Mouse (Mus musculus): ENCODE measurements around the gene Safb2.

Gene Safb2

DNA sequence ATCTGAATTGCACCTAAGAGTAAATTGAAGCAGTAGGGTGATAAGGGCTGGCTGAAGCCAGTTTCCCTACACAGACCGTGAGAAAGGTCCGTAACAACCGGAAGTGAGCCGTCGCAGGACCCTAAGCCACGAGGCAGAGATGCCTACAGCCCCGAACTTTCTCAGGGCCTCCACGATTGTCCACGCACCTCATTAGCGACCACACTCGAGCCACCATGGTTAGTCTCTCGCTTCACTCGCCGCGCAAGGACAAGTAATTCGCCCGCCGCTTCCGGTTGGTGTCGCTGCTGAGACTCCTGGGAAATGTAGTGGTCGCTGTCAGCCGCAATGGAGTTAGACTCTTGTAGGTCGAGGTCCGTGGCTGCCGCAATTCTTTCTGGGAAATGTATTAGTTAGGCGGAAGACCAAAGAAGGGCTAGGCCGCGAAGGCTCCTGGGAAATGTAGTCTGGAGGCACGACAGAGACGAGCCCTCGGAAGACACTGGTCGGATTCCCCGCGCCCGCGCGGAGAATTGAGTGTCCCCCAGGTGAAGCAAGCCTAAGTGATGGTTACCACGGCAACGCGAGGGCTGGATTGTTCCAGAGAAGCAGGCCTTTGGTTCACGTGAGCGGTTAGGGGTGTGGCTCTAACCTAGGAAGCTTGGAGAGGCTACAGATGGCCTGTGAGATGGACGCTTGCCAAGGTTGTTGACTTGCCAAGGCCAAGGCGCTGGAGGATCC, 25.2 kb upstream of the Safb2 start, which contains the start of gene 2410015M20Rik:
Gene 2410015M20Rik (minus strand): TSS at position 320 of the 720 bp plus-strand sequence.
- peak; percentile 98 for DNase-seq (ENCODE audit: low spot score in 2 of 2)

DNA sequence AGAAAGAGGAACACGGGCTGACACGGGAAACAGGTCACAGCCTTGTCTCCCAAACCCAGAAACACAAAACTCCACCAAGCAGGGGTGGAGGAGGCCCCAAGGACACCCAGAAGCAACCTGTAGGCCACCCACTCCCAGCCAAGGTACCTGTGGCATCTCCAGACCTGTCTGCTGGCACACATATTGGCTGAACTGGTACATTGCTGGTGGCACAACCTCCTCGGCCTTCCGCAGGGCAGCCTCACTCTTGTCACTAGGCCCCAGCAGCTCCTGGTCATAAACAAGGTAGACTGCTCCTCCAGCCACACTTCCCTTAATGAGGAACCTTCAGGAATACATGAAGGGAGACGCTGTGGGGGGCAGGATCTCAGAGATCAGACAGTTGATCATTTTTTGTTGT, 24.3 kb upstream of the Safb2 start:
- DNase-seq (ENCODE audit: low spot score in 2 of 2), result no peak

DNA sequence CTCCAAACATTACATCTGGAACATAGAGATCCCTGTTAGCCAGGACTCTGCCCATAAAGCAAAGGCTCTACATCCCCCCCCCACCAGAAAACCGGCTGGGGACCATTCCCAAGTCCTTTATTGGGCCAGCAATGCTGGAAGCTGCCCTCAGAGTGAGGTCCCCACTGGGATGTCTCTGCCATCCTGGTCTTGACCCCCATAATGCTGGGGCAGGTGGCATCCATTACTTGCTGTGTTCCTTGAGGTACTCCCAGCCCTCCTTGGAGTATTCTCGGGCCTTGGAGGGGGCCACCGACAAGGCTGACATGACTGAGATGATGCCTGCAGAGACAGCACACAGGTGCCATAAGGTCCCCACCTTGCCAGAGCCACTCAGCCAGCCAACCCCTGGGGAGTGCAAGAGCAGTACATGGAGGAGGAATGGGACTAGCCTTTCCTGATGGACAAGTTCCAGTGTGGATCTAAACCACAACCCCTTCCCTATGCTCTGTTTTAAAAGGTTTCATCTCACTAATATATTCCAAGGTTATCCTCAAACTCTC, 23.2 kb upstream of the Safb2 start:
- DNase-seq (ENCODE audit: low spot score in 2 of 2), result no peak

- no peak for DNase-seq (ENCODE audit: low spot score in 2 of 2)
These were observed 21.0 kb upstream of the Safb2 start for GRCm38 (mm10) chr17:56605431-56605830.

DNA sequence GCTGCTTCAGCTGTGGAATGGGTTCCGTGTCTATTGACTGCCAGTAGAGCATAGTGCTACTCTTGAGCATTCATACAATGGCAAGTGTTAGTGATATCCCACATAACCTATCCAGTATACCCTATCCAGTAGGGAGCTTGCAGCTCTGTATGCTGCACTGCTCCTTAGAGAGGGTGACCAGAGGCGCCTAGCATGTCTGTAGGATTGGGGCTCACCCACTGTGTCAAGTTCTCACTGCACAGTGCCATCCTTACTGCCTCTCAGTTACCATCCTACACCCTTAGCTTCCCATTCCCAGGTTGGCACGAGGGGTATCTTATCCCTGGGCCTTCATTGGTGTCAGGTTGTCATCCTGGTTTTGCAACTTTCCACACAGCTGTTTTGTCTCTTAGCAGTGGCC, 20.0 kb upstream of the Safb2 start:
- no peak for DNase-seq (ENCODE audit: low spot score in 2 of 2)

DNA sequence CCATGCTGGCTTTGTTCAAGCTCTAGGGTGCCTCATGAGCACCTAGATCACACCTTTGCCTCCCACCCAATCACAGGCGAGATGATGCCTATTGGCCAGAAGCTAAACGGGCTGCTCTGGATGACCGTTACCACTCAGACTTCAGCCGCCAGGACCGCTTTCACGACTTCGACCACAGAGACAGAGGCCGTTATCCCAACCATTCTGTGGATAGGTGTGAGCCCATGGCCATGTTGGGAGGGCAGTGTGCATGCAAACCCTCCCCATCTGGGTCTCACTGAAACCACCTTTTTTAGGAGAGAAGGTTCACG, 19.6 kb upstream of the Safb2 start:
- DNase-seq (ENCODE audit: low spot score in 2 of 2), result no peak

DNA sequence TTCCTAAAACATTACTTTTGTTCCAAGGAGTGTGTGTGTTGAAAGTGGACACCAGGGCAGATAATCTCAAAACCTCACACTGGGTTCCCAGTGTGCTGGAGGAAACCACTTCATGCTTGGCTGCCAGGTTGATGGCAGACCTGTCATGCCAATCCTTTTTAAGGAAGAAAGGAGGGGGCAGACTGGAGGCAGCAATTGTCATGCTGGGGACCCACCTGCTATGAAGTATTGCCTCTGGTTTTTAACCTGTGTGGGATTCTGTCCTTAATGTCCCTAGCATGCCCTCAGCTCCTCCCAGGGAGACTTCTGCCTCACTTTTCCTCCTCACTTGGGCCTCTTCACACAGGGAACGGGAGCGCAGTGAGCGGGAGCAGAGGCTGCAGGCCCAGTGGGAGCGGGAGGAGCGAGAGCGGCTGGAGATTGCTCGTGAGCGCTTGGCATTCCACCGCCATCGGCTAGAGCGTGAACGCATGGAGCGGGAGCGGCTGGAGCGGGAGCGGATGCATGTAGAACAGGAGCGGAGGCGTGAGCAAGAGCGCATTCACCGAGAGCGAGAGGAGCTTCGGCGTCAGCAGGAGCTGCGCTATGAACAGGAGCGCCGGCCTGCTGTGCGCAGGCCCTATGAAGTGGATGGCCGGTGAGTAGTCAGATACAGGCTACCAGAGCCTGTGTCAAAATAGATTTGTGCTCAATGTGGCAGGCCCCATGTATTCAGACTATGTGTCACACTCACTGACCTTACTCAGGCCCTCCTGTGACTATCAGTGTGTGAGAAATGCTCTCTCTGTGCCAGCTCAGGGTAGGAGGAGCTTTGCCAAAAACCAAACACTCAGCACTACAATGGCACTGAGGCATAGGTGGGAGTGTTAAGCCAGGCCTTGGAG, 19.0 kb upstream of the Safb2 start:
- no peak for DNase-seq (ENCODE audit: low spot score in 2 of 2)

DNA sequence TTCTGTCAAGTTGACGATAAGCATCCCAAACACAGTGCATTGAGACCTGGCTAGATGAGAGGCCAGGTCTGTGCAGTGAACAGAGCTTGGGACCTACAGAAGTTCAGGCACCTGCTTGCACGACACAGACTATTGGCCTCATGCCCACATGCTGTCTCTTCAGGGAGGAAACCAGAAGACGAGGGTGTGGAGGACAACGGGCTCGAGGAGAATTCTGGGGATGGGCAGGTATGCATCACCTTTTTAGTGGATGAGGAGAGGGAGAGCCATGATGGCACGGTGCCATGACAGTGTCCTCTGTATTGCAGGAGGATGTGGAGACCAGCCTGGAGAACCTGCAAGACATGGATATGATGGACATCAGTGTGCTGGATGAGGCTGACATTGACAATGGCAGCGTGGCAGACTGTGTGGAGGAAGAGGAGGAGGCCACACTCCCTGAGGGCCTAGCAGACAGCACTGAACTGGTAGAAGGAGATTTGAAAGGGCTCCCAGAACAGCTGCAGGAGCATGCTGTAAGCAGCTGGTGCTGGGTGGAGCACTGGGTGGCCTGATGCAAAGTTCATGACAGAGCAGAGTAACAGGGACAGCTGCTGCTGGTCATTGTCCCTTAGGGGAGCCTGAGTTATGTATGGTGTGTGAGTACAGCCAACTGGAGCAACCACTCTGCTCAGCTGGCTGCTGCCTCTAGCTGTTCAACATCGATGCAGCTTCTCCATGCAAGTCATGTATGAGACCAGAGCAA, 9.3 kb upstream of the Safb2 start:
- DNase-seq (ENCODE audit: low spot score in 2 of 2), result no peak

DNA sequence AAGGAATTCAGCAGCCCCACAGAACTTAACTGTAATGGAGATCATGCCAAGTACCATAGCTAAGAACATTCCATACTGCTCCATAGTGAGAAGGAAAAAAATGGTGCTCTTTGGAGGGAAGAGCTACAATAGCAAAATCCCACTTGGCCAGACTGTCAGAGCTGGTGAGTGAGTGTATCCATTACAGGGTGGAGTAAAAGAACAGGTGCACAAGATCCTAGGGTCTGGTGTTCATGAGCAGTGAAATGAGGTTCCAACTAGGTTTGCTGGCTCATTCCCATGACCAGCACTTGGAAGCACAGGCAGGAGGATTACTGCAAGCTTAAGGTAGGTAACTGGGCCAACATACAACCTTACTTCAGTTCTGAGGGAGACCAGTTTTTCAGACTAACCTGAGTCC, 8.2 kb upstream of the Safb2 start:
- DNase-seq (ENCODE audit: low spot score in 2 of 2), result no peak

GRCm38 (mm10) chr17:56588921-56589320, 4.5 kb upstream of the Safb2 start:
- no peak for DNase-seq (ENCODE audit: low spot score in 2 of 2)

DNA sequence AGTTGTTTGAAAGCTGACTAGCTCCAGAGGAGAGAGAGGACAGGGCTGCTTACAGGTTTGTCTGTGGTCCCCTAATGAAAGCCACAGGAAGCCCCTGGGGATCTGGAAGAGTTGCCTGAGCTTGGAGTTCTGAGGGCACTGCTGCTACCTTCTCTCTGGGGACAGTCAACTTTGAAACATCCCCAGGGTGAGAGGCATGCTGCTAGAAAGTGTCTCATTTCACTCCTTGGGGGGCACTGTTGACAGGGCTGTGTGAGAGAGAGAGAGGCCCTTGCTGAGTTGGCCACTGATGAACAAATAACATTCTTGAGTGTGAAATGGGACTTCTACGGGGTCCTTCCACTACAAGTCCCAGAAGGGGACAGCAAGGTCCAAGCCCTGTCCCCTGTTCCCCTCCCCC, 3.4 kb upstream of the Safb2 start:
- no peak for DNase-seq (ENCODE audit: low spot score in 2 of 2)

GRCm38 (mm10) chr17:56585171-56585821, 911 bp upstream of the Safb2 start:
- DNase-seq (ENCODE audit: low spot score in 2 of 2), result peak; percentile 67 to 69

DNA sequence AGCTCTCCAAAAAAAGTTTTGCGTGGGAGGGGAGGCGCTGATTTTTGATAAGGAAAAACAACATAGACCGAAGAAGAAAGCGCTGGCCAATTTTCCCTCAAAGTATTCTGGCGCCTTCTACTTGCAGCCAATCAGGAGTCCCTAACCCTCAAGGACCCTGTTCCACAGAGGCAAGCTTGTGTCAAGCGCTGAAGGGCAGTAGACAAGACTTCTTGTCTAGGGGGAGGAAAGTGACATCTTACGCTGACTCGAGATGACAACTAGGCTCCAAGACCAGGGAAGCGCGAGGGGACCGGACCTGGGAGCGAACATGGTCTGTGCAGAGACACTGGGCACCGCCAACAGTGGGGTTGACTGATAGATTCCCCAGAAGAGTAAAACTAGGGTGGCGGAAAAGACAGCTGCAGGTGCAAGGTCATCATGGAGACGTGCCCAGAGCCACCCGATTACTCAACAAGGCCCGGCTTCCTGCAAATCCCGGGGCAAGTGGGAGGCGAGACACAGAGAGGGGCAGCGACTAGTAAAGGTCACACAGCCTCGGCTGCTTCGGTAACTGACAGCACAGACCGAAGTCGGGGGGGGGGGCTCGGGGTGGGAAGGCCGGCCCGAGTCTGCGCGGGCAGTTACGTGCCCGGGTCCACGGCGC, 651 bp downstream of the Safb2 start:
- peak; percentile 55 to 74 for DNase-seq (ENCODE audit: low spot score in 2 of 2)

- DNase-seq (ENCODE audit: low spot score in 2 of 2), result no peak
These were observed 1.3 kb downstream of the Safb2 start for GRCm38 (mm10) chr17:56583071-56583470.

GRCm38 (mm10) chr17:56572939-56573338, 11.4 kb downstream of the Safb2 start:
- DNase-seq (ENCODE audit: low spot score in 2 of 2), result no peak

- no peak for DNase-seq (ENCODE audit: low spot score in 2 of 2)
These were observed 12.2 kb downstream of the Safb2 start for GRCm38 (mm10) chr17:56572154-56572553.

- no peak for DNase-seq (ENCODE audit: low spot score in 2 of 2)
These were observed 14.1 kb downstream of the Safb2 start for GRCm38 (mm10) chr17:56570287-56570686.

DNA sequence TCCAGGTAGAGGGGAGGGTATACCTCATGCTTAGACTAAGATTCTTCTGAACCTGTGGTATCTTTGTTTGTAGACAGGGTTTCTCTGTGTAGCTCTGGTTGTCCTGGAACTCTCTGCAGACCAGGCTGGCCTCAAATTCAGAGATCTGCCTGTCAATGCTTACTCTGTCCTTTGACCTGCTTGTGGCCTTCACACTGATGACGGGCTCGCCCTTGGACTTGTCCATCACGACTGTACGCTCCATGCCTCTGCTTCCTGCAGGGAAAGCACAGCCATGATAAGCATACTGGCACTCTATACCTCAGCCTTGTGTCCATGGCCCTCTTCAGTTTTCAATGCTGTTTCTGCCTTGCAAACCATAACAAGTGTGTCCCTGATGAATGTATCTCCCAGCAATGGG, 17.0 kb downstream of the Safb2 start:
- no peak for DNase-seq (ENCODE audit: low spot score in 2 of 2)

- no peak for DNase-seq (ENCODE audit: low spot score in 2 of 2)
These were observed 17.5 kb downstream of the Safb2 start for GRCm38 (mm10) chr17:56566918-56567317.

DNA sequence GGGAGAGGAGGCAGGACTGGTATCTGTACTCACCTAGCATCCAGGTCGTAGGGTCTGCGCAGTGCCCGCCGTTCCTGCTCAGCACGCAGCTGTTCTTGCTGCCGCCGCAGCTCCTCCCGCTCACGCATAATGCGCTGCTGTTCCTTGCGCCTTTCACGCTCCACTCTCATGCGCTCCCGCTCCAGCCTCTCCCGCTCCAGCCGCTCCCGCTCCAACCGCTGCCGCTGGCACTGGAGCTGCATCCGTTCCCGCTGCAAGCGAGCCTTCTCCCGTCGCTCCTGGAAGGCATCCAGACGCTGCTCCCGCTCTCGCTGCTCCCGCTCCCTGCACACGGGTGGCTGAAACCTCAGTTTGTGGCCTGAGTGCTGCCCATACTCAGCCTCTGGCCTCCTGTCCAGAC, 18.1 kb downstream of the Safb2 start:
- no peak for DNase-seq (ENCODE audit: low spot score in 2 of 2)

DNA sequence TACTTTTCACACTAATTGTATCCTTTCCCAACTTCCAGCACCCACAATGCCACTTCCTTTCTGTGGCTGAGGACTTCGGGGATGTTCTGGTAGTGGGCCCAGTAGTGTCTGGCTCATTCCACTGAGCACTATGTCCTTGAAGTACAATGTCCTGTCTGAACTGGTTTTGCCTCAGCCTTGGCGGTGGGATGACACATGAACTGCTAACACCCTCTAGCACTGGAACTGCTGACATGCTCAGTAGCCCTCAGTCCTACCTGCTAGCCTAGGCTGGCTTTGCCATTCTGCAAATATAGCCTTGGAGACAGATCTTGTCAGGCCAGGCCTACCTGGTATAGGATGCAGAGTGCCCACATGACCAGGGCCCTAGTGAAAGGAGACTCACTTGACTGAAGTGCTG, 22.5 kb downstream of the Safb2 start:
- no peak for DNase-seq (ENCODE audit: low spot score in 2 of 2)
